Mouse (Mus musculus) embryonic fibroblast, embryonic 13.5 days (primary cell): ENCODE results near the gene Nop2.

Experiments used
- CTCF ChIP-seq: IDR thresholded peaks from 2 replicates; pipeline ENCODE4 v1.5.1; 2011; ENCODE audit warnings: mild to moderate bottlenecking, control low read depth, low read length, moderate library complexity, borderline replicate concordance; ENCODE audit not compliant: insufficient read depth
- POLR2A ChIP-seq: IDR thresholded peaks from 2 replicates; pipeline ENCODE4 v1.6.1; 2011; ENCODE audit warnings: low read depth, mild to moderate bottlenecking, control low read depth, low read length, moderate library complexity

GRCm38 (mm10) chr6:125173256-125173655 is 41.5 kb downstream of the Nop2 start:
- TF ChIP-seq CTCF (no peak), POLR2A (no peak)
